Mouse (Mus musculus): Measurements from ENCODE around the gene Rapgef1.

- TF ChIP-seq CTCF (IDR thresholded peaks at IDR 0.05; ENCODE audit: extremely low read depth, insufficient read depth, insufficient read length, insufficient replicate concordance): no peak
- no peak for TF ChIP-seq POLR2A (IDR thresholded peaks at IDR 0.05; ENCODE audit: low read depth, low read length)
Observed at GRCm38 (mm10) chr2:29711877-29712276, 92.4 kb downstream of the Rapgef1 start.

Measured in spleen, adult 2 months (tissue).